Mouse (Mus musculus) heart, postnatal 36 days (tissue): ENCODE measurements around the gene Hspa12b. TPM values are rescaled to one million over a fixed set of nuclear protein-coding genes. Genes with fewer than 3 reads are reported as not detected.

Experiments
- DNase-seq, 2 experiments: peaks; one replicate each; pipeline ENCODE4 v3.0.0; 2021 to 2022
- intact Hi-C: fragments of 180-260 bp; cut with DNase I; formaldehyde crosslinking; loops from one replicate; pipeline ENCODE4 v1.15.1; 2025
- total RNA-seq, 2 experiments: library from RNA; stranded (reverse); gene quantifications; 2 replicates each; pipeline ENCODE4 v1.2.3; 2021

Gene Hspa12b
- total RNA-seq, 2 experiments from 2014 or later, result 32.1 to 44.1 TPM

DNA sequence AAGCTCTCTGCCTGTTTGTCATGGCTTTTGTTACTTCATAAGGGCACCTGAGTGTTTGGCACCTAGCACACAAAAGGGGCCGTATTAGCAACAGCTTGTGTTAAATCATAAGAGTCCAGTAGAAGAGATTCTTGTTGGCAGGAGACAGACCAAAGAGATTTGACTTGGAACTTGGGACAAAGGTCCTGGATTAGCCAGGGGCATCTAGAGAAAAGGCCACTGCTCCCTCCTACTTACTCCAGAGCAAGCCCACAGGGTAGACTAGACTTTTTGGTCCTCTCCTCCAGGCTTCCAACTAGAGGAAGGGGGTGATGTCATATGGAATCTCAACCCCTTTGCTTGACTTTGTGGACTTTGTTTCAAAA lies 48.8 kb downstream of the Hspa12b start:
- DNase-seq, result no peak
- intact Hi-C loops, result loop anchor here (5.0 kb wide), 1 partner anchor 236 kb away; no protein-coding TSS in a partner anchor

GRCm38 (mm10) chr2:131176491-131176890 lies 49.4 kb downstream of the Hspa12b start:
- no peak for DNase-seq
- intact Hi-C loops, result loop anchor here (5.0 kb wide), 1 partner anchor 236 kb away; no protein-coding TSS in a partner anchor

- intact Hi-C loops, result loop anchor here (5.0 kb wide), 1 partner anchor 234 kb away; no protein-coding TSS in a partner anchor
- DNase-seq, result no peak
Observed at GRCm38 (mm10) chr2:131177932-131178331, 50.9 kb downstream of the Hspa12b start.

DNA sequence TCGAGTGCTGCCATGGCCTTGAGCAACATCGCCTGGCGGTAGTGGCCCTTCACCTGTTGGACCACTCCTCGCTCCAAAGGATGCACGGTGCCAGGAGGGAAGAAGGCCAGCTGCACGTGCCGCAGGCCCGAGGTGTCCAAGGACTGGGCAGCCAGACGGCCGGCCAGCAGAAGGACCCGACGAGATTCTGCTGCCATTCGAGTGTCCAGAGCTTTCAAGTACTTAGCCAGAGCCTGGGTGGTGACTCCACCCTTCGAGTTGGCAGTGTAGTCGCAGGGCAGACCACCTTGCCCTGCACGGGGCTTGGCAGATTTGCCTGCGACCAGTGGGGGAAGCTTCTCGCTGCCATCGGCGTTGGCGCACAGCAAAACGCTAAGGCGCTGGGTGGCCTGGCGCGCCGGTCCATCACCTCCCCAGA lies 51.8 kb downstream of the Hspa12b start:
- intact Hi-C loops, result loop anchor here (5.0 kb wide), 1 partner anchor 233 kb away; no protein-coding TSS in a partner anchor
- peak in 1 of 2 experiments; percentile 34 for DNase-seq

GRCm38 (mm10) chr2:131179246-131179886 lies 52.3 kb downstream of the Hspa12b start:
- intact Hi-C loops, result loop anchor here (5.0 kb wide), 1 partner anchor 233 kb away; no protein-coding TSS in a partner anchor
- peak; percentile 60 to 71 for DNase-seq

DNA sequence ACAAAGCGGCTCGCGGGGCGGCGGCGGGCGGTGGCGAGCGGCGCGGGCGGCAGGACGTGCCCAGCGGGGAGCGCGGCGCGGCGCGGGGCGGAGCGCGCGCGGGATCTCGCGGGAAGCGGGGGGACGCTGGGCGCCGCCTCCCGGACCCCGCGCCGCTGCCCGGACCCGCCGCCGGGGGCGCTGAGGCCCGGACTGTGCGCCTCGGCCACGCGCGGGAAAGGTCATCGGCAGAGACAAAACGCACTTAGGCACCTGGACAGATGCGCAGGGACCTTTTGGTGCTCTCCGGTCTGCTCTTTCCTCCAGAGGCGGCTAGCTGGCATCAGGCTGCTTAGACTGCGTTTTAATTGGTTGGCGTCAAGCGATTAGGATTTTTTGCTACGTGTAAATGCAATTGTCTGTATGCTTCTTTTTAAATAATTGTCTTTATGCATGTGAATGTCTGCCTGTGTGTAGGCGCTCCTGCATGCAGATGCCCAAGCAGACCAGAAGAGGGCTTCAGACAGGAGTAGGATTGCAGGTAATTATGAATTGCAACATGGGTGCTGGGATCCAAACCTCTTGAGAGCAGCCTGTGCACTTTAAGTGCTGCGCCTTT lies 53.0 kb downstream of the Hspa12b start, which contains the start of gene Cenpb:
Gene Cenpb (minus strand): TSS at position 78 of the 598 bp plus-strand sequence.
- intact Hi-C loops, result loop anchor here (1.0 to 5.0 kb wide), 3 partner anchors 30 to 232 kb away; no protein-coding TSS in a partner anchor

DNA sequence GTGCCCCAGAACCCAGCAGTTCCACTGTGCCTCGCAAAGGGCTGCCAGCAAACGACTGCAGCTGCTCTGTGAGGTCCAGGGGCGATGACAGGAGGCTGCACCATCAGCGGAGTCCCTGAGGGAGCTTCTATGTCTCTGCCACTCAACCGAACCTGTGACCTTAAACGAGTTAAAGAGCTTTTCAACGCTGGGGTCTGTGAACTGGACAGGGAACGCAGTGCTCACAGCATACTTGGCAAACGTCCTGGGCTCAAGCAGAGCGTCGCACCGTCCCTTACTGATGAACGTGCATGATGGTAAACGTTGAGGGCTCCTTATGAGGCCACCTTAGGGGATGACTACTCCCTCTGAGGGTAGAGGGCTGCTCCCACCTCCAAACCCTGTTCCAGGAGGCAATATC lies 59.3 kb downstream of the Hspa12b start:
- intact Hi-C loops, result no loop called here
- DNase-seq, result peak in 1 of 2 experiments; percentile 39

More for the DNA sequence above, 53.0 kb downstream of the Hspa12b start, which contains the start of gene Cenpb:
- DNase-seq, result peak; percentile 89

DNA sequence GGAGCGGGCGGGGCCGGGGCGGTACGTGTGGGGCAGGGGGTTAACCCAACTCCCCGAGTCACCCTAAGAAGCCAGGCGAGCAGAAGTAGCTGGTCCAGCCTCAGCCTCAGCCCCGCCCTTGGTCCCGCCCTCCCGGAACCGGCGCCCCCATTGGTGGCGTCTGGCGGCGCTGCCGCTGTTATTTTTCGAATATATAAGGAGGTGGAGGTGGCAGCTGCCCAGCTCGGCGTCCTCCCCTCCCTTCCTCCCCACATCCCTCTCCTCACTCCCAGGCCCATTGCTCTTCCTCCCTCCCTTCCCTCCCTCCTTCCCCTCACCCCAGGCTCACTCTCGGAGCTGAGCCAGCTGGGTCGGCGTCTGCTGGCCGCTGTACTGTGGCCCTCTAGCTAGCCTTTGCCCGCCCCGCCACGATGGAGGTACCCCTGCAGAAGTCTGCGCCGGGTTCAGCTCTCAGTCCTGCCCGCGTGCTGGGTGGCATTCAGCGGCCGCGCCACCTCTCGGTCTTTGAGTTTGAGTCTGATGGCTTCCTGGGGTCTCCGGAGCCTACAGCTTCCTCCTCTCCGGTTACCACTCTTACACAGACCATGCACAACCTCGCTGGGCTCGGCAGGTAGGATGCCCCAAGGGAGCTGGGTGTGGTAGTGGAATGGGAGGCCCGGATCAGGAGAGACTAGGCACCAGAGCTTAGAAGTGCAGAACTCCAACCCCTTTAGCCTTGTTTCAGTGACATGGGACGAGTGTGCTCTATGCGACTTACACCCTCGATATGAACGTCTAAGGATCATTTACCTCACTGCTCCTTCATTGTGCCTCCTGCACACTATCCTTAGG lies 59.9 kb downstream of the Hspa12b start, which contains the start of the genes Cdc25b and Spef1:
Gene Cdc25b (plus strand): TSS at position 179 of the 831 bp plus-strand sequence.
Gene Spef1 (minus strand): TSS at position 512 of the 831 bp plus-strand sequence.
- peak; percentile 85 to 86 for DNase-seq
- intact Hi-C loops, result no loop called here

DNA sequence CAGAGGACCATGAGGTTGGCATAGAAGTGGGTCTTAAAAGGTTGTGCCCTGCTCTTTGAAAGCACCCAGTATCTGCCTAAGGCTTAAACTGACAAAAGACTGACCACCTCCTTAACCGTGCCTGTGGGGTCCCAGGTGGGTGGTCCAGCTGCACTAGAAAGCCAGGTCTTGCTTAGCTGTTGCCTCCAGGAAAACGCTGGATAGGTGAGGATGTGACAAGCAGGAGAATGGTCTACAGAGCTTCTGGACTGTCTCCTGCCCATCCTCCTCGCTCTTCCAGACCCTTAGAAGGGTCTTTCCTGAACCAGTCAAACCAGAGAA lies 60.5 kb downstream of the Hspa12b start:
- no peak for DNase-seq
- intact Hi-C loops, result no loop called here

GRCm38 (mm10) chr2:131188311-131188710 lies 61.2 kb downstream of the Hspa12b start:
- intact Hi-C loops, result no loop called here

DNA sequence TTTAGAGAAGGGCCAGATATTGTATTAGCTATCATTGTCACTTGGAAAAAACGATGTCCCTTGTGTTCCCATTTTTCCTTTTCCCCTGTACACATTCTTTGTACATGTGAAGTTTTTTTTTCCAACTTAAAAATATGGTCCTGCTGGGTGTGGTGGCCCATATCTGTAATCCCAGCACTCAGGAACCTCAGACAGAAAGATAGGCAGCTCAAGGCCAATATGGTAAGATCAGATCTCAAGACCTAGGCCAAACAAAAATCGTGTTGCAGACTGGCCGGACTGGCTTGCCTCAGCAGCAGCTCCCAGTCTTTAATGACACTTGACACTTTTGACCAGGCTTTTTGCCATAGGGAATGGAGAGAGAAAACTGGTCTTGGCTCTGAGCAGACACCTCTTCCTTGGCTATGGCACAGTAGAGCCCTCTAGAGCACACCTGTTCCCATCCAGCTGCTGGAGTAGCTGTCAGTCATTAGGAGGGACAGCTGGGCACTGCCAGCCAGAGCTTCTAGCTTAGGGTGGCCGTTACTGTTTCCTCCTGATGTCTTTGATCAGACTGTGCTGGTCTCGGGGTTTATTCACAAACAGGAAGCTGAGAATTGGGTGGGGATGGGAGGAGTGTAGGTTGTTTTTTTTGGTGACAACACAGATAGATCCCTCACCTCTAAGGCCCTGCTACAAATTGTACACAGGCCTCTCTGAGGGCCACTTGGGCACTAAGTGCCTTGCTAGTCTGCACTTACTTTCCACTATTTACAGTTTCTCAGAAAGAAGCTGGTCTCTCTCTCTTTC lies 62.6 kb downstream of the Hspa12b start:
- DNase-seq, result no peak
- intact Hi-C loops, result no loop called here

More at GRCm38 (mm10) chr2:131188311-131188710, 61.2 kb downstream of the Hspa12b start:
- DNase-seq, result no peak

GRCm38 (mm10) chr2:131190344-131191004 lies 63.4 kb downstream of the Hspa12b start:
- intact Hi-C loops, result no loop called here

DNA sequence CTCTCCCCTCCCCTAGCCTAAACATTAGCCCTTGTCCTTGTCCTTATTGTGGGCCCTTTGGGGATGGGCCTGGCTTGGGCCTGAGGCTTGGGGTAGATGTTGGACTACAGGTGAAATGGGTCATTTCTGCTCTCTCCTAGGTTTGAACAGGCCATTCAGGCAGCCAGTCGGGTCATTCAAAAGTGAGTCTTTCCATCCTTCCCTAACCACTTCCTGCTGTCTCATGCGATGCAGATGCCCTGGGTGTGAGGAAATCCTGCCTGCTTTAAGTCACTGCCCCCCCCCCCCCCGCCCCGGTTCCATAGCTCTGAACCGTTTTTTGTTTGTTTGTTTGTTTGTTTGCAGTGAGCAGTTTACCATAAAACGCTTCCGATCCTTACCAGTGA lies 63.9 kb downstream of the Hspa12b start:
- intact Hi-C loops, result no loop called here
- no peak for DNase-seq

More at GRCm38 (mm10) chr2:131190344-131191004, 63.4 kb downstream of the Hspa12b start:
- DNase-seq, result no peak

Other genes starting within 250 kb of the Hspa12b start
- 10 to 100 TPM; 53.8 to 60.9 TPM for gene 4930402H24Rik, start 220.9 kb upstream of the Hspa12b start, total RNA-seq
- 10 to 100 TPM; 23.9 to 27.0 TPM for gene Atrn, start 220.8 kb upstream of the Hspa12b start, total RNA-seq
- gene Gfra4, start 84.2 kb upstream of the Hspa12b start, total RNA-seq, result 10 to 100 TPM in 1 of 2 experiments, 1 to 10 TPM in 1; 6.9 to 10.4 TPM
- gene Adam33, start 63.5 kb upstream of the Hspa12b start, total RNA-seq, result 1 to 10 TPM; 1.7 to 2.2 TPM
- 1 to 10 TPM; 1.9 to 4.6 TPM for gene Siglec1, start 40.5 kb upstream of the Hspa12b start, total RNA-seq
- gene Gm11037, start 6.2 kb downstream of the Hspa12b start, total RNA-seq, result not detected
- gene 1700037H04Rik, start 32.8 kb downstream of the Hspa12b start, total RNA-seq, result 10 to 100 TPM in 1 of 2 experiments, 1 to 10 TPM in 1; 9.7 to 12.8 TPM
- 10 to 100 TPM; 85.1 to 86.2 TPM for gene Cenpb, start 52.8 kb downstream of the Hspa12b start, total RNA-seq
- 1 to 10 TPM; 6.1 to 7.0 TPM for gene Cdc25b, start 59.7 kb downstream of the Hspa12b start, total RNA-seq
- gene Spef1, start 60.0 kb downstream of the Hspa12b start, total RNA-seq, result 1 to 10 TPM; 5.7 to 6.2 TPM
- 10 to 100 TPM; 31.5 to 36.5 TPM for gene Ap5s1, start 79.8 kb downstream of the Hspa12b start, total RNA-seq
- gene Mavs, start 106.8 kb downstream of the Hspa12b start, total RNA-seq, result 10 to 100 TPM; 63.9 to 69.7 TPM
- 10 to 100 TPM; 20.9 to 25.7 TPM for gene Pank2, start 135.2 kb downstream of the Hspa12b start, total RNA-seq
- gene Rnf24, start 225.6 kb downstream of the Hspa12b start, total RNA-seq, result 1 to 10 TPM; 2.9 to 3.2 TPM